Mouse (Mus musculus) C2C12 (cell line): ENCODE measurements around the gene Agap1.

ENCODE experiments used
- CTCF ChIP-seq: IDR thresholded peaks from one replicate; pipeline ENCODE4 v1.5.1; 2011; ENCODE audit not compliant: control insufficient read depth, insufficient read depth, insufficient read length
- FOSL1 ChIP-seq: IDR thresholded peaks from one replicate; pipeline ENCODE4 v1.8.0; 2011; ENCODE audit warnings: mild to moderate bottlenecking, low read length; ENCODE audit not compliant: poor library complexity, insufficient read depth, severe bottlenecking
- MAX ChIP-seq: IDR thresholded peaks from one replicate; pipeline ENCODE4 v1.6.1; 2011; ENCODE audit warnings: mild to moderate bottlenecking, control low read depth
- USF1 ChIP-seq: IDR thresholded peaks from one replicate; pipeline ENCODE4 v1.6.1; 2011; ENCODE audit warnings: low read depth, mild to moderate bottlenecking, control low read depth, moderate library complexity

DNA sequence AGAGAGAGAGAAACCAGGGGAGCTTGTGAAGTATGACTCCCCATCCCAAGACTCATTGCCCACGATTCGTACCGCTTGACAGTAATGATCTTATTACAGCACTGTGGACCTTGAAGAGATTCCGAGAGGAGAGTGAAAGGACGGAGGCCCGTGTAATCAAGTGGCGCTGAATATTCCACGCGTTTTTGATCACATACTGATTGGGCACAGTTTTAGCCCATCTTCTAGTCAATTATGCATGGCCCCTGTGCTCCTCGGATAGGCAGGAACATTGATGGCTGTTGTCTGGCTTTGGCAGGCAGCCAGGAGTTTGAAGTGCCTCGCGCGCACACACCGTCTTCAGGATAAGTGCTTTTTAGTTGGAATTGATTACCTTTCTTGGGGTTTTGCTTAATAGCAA lies 344.1 kb downstream of the Agap1 start:
- TF ChIP-seq FOSL1: no peak
- no peak for TF ChIP-seq CTCF
- no peak for TF ChIP-seq USF1
- no peak for TF ChIP-seq MAX
